Mouse (Mus musculus) activated CD4-positive, CD25-positive, alpha-beta regulatory T cell, adult 4 months (primary cell): ENCODE measurements around the gene Gm21981. TPM values are rescaled to one million over a fixed set of nuclear protein-coding genes. Genes with fewer than 3 reads are reported as not detected.
"Not testable (repeated sequence)": the region's sequence is repeated elsewhere in the genome, so short reads cannot be mapped to it uniquely, and the experiment has no call there.

Source experiments
- ATAC-seq: one replicate; pipeline ENCODE4 v1.8.0; 2017
- polyA plus RNA-seq, 2 experiments: library from polyadenylated mRNA; unstranded; fragments of 100-300 nt; shearing (Covaris generic); gene quantifications; one replicate each; pipeline ENCODE4 v1.2.1; 2017

The Gm21981 gene
- polyA plus RNA-seq, 2 experiments from 2014 or later: not detected

DNA sequence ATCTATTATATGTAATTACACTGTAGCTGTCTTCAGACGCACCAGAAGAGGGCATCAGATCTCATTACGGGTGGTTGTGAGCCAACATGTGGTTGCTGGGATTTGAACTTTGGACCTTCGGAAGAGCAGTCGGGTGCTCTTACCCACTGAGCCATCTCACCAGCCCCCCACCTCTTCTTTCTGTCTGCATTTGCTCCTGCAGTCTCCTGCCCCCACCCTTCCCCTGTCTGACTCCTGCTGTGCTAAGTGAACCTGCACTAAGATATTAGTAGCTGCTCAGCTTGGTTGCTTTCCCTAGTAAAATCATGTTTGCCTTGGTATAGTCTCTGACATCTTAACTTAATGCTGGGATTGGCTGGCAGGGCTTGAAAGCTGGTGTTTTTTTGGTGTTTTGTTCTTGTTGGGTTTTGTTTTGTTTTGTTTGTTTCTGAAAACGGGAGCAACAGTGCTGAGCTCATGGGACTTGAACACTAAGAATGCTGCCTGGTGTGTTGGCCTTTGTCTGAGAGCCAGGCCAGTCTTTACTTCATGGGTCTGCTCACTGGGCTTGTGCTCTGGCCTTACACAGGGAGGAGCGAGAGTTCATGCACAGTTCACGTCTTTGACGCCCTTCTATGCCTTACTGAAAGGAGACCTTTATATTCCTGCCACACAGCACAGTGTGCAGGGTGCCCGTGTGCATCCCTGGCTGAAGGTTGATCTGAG, 31.1 kb downstream of the Gm21981 start:
- no peak for ATAC-seq

DNA sequence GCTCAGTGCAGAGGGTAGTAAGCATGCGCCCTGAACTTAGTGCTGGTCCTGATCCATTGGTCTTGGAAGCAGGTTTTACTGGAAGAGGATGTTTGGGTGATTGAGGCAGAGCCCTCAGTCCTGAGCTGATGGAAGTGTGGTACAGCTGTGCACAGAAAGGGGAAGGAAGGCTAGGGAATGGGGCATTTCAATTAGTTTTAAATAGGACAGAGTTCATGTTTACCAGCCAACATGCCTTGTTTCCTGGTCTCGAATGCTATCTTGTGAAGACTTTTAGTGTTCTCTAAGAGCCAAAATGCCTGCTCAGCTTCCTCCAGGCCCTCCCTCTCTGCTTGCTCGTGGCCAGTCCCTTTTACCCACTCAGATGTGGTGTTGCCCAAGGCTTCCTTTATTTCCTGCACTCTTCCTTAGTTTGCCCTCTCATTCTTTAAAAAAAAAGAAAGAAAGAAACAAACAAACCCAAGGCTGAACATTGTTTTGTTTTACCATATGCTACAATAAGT, 35.5 kb downstream of the Gm21981 start:
- no peak for ATAC-seq

DNA sequence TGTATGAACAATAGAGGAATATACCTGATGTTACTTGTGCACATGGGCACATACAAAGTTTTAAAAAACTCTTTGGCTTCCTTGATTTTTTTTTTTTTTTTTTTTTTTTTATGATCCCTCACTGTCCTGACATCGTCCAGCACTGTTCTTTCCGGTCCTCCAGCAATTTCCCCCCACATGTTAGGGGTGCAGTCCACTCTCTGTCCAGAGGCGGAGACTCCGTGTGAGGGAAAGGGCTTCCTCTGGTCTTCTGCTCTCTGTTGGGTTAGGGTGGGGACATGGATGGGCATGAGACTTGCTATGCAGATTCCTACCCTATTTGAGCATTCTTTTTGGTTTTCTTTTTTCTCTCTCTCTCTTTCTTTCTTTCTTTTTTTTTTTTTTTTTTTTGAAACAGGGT, 36.4 kb downstream of the Gm21981 start:
- no peak for ATAC-seq

DNA sequence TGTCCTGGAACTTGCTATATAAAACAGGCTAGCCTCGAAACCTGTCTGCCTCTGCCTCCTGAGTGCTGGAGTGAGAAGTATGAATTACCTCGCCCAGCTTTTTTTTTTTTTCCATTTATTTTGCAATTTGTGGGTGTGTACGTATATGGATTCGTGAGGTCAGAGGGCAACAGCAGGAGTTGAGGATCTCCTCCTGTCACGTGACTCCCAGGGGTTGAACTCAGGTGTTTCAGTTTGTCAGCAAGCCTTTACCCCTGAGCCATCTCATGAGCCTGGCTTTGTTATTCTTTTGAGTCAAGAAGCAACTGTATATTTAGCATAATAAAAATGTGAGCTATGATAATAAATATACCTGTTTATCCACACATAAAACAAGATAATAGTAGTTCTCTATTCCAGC, 38.6 kb downstream of the Gm21981 start:
- no peak for ATAC-seq

DNA sequence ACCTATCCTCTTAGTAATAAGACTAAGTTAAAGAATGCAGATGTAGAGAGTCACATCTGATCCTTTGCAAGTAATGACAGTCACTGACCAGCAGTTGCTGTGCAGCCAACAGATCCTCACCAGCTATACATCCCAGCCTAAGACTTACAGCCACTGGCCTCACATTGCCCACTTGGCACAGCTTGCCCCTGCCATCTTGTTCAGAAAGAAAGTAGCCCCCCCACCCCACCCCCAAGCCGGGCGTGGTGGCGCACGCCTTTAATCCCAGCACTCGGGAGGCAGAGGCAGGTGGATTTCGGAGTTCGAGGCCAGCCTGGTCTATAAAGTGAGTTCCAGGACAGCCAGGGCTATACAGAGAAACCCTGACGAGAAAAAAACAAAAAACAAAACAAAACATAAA, 39.9 kb downstream of the Gm21981 start:
- not testable (repeated sequence) for ATAC-seq

DNA sequence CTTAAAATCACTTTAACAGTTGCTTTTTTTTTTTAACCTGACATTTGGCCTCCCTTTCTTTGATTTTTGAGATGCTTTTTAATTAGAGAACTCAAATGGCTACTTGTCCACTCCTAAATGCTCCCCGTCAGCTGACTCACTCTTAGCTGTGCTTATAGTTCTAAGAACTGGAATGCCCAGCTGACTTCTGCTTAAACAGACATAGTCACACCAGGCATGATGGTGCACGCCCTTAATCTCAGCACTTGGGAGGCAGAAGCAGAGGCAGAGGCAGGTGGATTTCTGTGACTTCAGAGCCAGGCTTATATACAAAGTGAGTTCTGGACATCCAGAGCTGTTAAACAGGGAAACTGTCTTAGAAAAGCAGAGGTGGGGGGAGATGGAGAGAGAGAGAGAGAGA, 42.3 kb downstream of the Gm21981 start:
- no peak for ATAC-seq

DNA sequence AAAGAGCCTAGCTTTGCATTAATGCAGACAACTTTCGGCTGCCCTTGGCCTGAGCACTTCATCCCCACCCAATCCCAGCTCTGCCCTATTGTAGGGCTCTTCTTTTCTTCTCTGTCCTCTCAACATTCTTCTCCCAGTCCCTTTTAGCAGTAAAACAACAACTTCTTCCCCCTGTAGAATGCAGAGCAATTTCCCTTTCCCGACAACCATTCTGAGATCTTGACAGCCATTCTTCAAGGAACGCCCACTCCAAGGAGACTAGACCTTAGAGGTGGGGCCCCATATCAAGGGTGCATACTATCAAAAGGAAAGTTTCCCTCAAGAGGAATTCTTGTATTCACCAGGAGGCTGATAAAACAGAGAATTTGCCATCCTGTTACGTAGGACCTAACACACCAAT, 45.3 kb downstream of the Gm21981 start:
- no peak for ATAC-seq

DNA sequence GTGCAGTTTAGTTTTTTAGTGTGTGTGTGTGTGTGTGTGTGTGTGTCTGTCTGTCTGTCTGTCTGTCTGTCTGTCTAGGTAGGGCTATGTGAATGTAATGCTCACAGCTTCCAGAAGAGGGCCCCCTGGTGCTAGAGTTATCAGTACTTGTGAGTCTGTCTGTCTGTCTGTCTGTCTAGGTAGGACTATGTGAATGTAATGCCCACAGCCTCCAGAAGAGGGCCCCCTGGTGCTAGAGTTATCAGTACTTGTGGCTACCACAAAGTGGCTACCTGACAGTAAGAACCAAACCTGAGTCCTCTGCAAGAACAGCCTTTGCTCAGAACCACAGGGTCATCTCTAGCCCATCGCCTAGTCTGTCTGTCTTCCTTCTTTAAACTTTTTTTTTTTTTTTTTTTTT, 47.6 kb downstream of the Gm21981 start:
- peak; percentile 57 for ATAC-seq

DNA sequence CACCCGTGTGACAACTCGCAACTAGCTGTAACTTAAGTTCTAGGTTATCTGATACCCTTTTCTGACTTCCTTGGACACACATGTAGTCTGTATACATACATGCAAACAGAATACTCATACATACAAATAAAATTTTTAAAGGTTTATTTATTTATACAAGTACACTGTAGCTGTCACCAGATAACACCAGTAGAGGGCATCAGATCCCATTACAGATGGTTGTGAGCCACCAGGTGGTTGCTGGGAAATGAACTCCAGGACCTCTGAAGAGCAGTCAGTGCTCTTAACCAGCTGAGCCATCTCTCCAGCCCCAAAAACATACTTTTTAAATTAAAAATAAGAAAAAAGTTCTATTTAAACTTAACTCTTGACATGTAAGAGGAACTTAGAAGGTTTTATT, 51.3 kb downstream of the Gm21981 start:
- ATAC-seq: no peak

Other genes with a start within 250 kb of the Gm21981 start
- gene Taf8, start 192.2 kb downstream of the Gm21981 start, polyA plus RNA-seq: 10 to 100 TPM; 51.5 to 61.3 TPM
- gene Ccnd3, start 189.4 kb downstream of the Gm21981 start, polyA plus RNA-seq: 100 to 1,000 TPM; 133 to 141 TPM
- gene Bysl, start 83.0 kb downstream of the Gm21981 start, polyA plus RNA-seq: 10 to 100 TPM in 1 of 2 experiments, 1 to 10 TPM in 1; 6.6 to 10.8 TPM
- 10 to 100 TPM; 23.6 to 30.0 TPM for gene Med20, start 82.9 kb downstream of the Gm21981 start, polyA plus RNA-seq
- 1 to 10 TPM in 1 of 2 experiments, under 1 TPM in 1; 0.89 to 1.1 TPM for gene Gm20517, start 82.9 kb downstream of the Gm21981 start, polyA plus RNA-seq
- gene Usp49, start 63.8 kb downstream of the Gm21981 start, polyA plus RNA-seq: under 1 TPM; 0.60 to 0.71 TPM
- 100 to 1,000 TPM; 297 to 309 TPM for gene Tomm6, start 6.1 kb downstream of the Gm21981 start, polyA plus RNA-seq
- gene Frs3, start 5.4 kb downstream of the Gm21981 start, polyA plus RNA-seq: not detected
- gene Prickle4, start 281 bp upstream of the Gm21981 start, polyA plus RNA-seq: not detected
- not detected for gene Pgc, start 32.4 kb upstream of the Gm21981 start, polyA plus RNA-seq
- gene Tfeb, start 42.6 kb upstream of the Gm21981 start, polyA plus RNA-seq: 10 to 100 TPM in 1 of 2 experiments, 1 to 10 TPM in 1; 8.7 to 14.9 TPM
- gene Mdfi, start 140.2 kb upstream of the Gm21981 start, polyA plus RNA-seq: not detected
- gene Foxp4, start 230.2 kb upstream of the Gm21981 start, polyA plus RNA-seq: 1 to 10 TPM; 3.8 to 4.6 TPM